Mouse (Mus musculus) liver, postnatal 0 days (tissue): ENCODE data around the gene Trim16.

ENCODE experiments used
- CTCF ChIP-seq: sonication (generic); IDR thresholded peaks from 2 replicates; pipeline ENCODE4 v1.5.1; 2016; ENCODE audit warnings: antibody characterized with exemption, low read depth
- EP300 ChIP-seq: IDR thresholded peaks from 2 replicates; pipeline ENCODE4 v1.6.1; 2016; ENCODE audit warnings: antibody characterized with exemption, low read depth, mild to moderate bottlenecking

GRCm38 (mm10) chr11:62865562-62865961, 45.5 kb downstream of the Trim16 start:
- TF ChIP-seq CTCF (no peak), EP300 (no peak)
